Mouse (Mus musculus) liver, postnatal 0 days (tissue): ENCODE measurements around the gene Tmem82.

ENCODE experiments used
- CTCF ChIP-seq: sonication (generic); IDR thresholded peaks from 2 replicates; pipeline ENCODE4 v1.5.1; 2016; ENCODE audit warnings: antibody characterized with exemption, low read depth
- EP300 ChIP-seq: IDR thresholded peaks from 2 replicates; pipeline ENCODE4 v1.6.1; 2016; ENCODE audit warnings: antibody characterized with exemption, low read depth, mild to moderate bottlenecking

- TF ChIP-seq EP300 (no peak), CTCF (no peak)
Observed at GRCm38 (mm10) chr4:141628661-141629060, 10.2 kb upstream of the Tmem82 start.
